Mouse (Mus musculus): ENCODE measurements around the gene Tspan18. TPM values are rescaled to one million over a fixed set of nuclear protein-coding genes. Genes with fewer than 3 reads are reported as not detected.

Tspan18 gene
- polyA plus RNA-seq, 1 experiment from 2014 or later: 71.4 TPM

DNA sequence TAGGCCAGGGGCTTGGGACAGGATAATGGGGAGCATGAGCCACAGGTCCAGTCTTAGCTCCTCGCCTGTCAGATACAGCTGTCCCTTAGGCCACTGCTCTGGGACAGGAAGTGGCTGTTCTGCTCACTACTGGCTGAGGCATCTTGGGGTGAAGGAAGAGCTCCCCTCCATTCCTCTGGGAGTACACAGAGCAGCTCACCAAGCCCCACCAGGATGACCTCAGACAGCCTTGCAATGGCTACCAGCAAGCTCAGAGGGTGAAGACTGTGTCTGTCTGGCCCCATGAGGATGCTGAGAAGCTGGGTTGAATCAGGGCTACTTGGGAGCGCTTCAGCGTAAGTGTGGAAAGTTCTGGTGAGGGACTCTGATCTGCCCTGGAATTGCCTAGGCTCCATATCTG is 132.3 kb downstream of the Tspan18 start:
- no peak overlapping the region for H3K4me2 ChIP-seq (replicated peaks; ENCODE audit: low read depth, low read length)
- no peak overlapping the region for H3K9ac ChIP-seq (ENCODE audit: low read depth, low read length)
- peaks cover 5% of the 10 kb centered on the region; the same call in 1 of the 2 replicates for H3K4me1 ChIP-seq (replicated peaks; ENCODE audit: control insufficient read depth, insufficient read depth, low read length)
- no peaks in the 10 kb centered on the region for H3K27me3 ChIP-seq (ENCODE audit: control insufficient read depth, insufficient read depth, low read length)
- ATAC-seq (ENCODE audit: low FRiP score) (no peak), DNase-seq (ENCODE audit: low spot score) (no peak)
- H3K9me3 ChIP-seq (ENCODE audit: control insufficient read depth, low read length): no peaks in the 10 kb centered on the region
- peaks cover 15% of the 10 kb centered on the region for H3K36me3 ChIP-seq (ENCODE audit: control insufficient read depth, insufficient read depth, low read length)
- no peak overlapping the region for H3K4me3 ChIP-seq (ENCODE audit: low read depth, low read length)
- peak overlapping the region; percentile 37; the same call in 1 of the 2 replicates for H3K27ac ChIP-seq (ENCODE audit: low read depth, low read length)
- 100% methylated on average over 3 of the region's 3 CpGs for WGBS

- Histone ChIP-seq H3K9me3 (ENCODE audit: control insufficient read depth, low read length) (no peaks in the 10 kb centered on the region), H3K4me2 (replicated peaks; ENCODE audit: low read depth, low read length) (no peak overlapping the region), H3K4me3 (ENCODE audit: low read depth, low read length) (no peak overlapping the region), H3K36me3 (ENCODE audit: control insufficient read depth, insufficient read depth, low read length) (peaks cover 15% of the 10 kb centered on the region), H3K9ac (ENCODE audit: low read depth, low read length) (no peak overlapping the region), H3K27ac (ENCODE audit: low read depth, low read length) (0 out of 2 replicates have a peak overlapping the region, but pooled peaks have one; percentile 7), H3K27me3 (ENCODE audit: control insufficient read depth, insufficient read depth, low read length) (no peaks in the 10 kb centered on the region), H3K4me1 (replicated peaks; ENCODE audit: control insufficient read depth, insufficient read depth, low read length) (peaks cover 5% of the 10 kb centered on the region; the same call in 1 of the 2 replicates)
- ATAC-seq (ENCODE audit: low FRiP score): no peak
- no peak for DNase-seq (ENCODE audit: low spot score)
- WGBS: 81% methylated on average over 10 of the region's 10 CpGs
Measured at GRCm38 (mm10) chr2:93200681-93201340, 133.5 kb downstream of the Tspan18 start.

DNA sequence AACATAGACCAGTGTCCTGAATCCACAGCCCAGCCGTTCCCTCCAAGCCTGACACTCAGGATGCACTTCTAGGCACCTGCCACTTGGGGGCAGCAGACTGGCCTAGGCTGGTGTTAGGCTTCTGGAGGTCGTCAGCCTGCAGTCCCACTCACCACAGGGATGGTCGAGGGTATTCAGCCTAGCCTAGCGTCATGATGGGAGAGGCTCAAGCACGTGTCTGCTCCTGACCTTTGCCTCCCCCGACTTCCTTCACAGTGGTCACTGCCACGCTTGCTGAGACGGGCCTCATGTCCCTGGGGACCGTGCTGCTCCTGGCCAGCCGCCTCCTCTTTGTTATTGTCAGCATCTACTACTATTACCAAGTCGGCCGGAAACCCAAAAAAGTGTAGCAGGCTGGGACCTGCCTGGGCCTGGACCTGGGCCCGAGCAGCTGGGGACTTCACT is 134.8 kb downstream of the Tspan18 start:
- no peaks in the 10 kb centered on the region for H3K27me3 ChIP-seq (ENCODE audit: control insufficient read depth, insufficient read depth, low read length)
- no peak; the same call in 1 of the 2 replicates for ATAC-seq (ENCODE audit: low FRiP score)
- no peaks in the 10 kb centered on the region for H3K9me3 ChIP-seq (ENCODE audit: control insufficient read depth, low read length)
- H3K36me3 ChIP-seq (ENCODE audit: control insufficient read depth, insufficient read depth, low read length): peaks cover 15% of the 10 kb centered on the region
- WGBS: 49% methylated on average over 9 of the region's 13 CpGs
- peak; percentile 86 for DNase-seq (ENCODE audit: low spot score)
- H3K4me2 ChIP-seq (replicated peaks; ENCODE audit: low read depth, low read length): no peak overlapping the region
- H3K9ac ChIP-seq (ENCODE audit: low read depth, low read length): no peak overlapping the region
- H3K27ac ChIP-seq (ENCODE audit: low read depth, low read length): no peak overlapping the region
- peaks cover 9% of the 10 kb centered on the region; the same call in 1 of the 2 replicates for H3K4me1 ChIP-seq (replicated peaks; ENCODE audit: control insufficient read depth, insufficient read depth, low read length)
- no peak overlapping the region for H3K4me3 ChIP-seq (ENCODE audit: low read depth, low read length)

DNA sequence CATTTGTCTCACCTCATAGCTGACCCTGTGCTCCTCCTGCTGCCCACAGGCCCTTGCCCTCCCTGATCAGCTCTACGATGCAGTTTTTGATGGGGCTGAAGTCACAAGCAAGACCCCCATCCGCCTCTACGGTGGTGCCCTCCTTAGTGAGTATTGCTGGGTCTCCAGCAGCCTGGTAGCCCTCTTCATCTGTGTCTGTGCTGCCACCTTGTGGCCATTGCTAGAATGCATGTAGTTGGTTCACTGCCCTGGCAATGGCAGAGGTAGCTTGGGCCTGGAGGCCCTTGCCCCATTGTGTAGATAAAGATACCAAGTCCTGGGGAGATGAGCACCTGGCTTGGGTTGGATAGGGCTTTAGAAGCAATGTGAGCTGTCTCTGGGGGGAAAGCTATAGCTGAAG is 135.5 kb downstream of the Tspan18 start:
- Histone ChIP-seq H3K4me2 (replicated peaks; ENCODE audit: low read depth, low read length) (no peak overlapping the region), H3K36me3 (ENCODE audit: control insufficient read depth, insufficient read depth, low read length) (peaks cover 15% of the 10 kb centered on the region), H3K4me3 (ENCODE audit: low read depth, low read length) (no peak overlapping the region), H3K27me3 (ENCODE audit: control insufficient read depth, insufficient read depth, low read length) (no peaks in the 10 kb centered on the region), H3K4me1 (replicated peaks; ENCODE audit: control insufficient read depth, insufficient read depth, low read length) (peaks cover 13% of the 10 kb centered on the region), H3K9ac (ENCODE audit: low read depth, low read length) (no peak overlapping the region), H3K9me3 (ENCODE audit: control insufficient read depth, low read length) (no peaks in the 10 kb centered on the region), H3K27ac (ENCODE audit: low read depth, low read length) (no peak overlapping the region; the same call in 1 of the 2 replicates)
- peak; percentile 97 for DNase-seq (ENCODE audit: low spot score)
- 20% methylated on average over 3 of the region's 3 CpGs for WGBS
- ATAC-seq (ENCODE audit: low FRiP score): peak; percentile 57

DNA sequence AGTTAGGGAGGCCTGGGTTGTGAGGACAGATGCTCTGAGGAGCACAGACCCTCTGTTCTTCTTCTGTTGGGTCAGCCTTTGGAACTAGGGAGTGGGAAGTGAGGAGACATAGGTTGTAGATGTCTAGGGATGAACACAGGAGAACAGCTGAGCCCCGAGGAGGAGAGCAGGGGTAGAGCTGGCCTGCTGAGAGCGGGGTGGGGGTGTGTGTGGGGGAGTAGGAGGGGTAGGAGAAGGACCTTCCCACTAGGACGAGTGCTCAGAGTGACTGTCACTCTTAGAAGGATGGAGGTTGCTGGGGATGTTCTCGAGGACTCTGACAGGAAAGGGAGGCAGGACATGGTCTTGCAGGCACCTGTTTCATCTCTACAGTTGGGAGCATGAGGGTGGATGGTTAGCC is 140.5 kb downstream of the Tspan18 start:
- Histone ChIP-seq H3K4me3 (ENCODE audit: low read depth, low read length) (no peak overlapping the region), H3K9me3 (ENCODE audit: control insufficient read depth, low read length) (no peaks in the 10 kb centered on the region), H3K27ac (ENCODE audit: low read depth, low read length) (no peak overlapping the region), H3K36me3 (ENCODE audit: control insufficient read depth, insufficient read depth, low read length) (peaks cover 2% of the 10 kb centered on the region; the same call in 1 of the 2 replicates), H3K27me3 (ENCODE audit: control insufficient read depth, insufficient read depth, low read length) (no peaks in the 10 kb centered on the region), H3K9ac (ENCODE audit: low read depth, low read length) (no peak overlapping the region), H3K4me1 (replicated peaks; ENCODE audit: control insufficient read depth, insufficient read depth, low read length) (peaks cover 40% of the 10 kb centered on the region), H3K4me2 (replicated peaks; ENCODE audit: low read depth, low read length) (no peak overlapping the region)
- ATAC-seq (ENCODE audit: low FRiP score) (no peak), DNase-seq (ENCODE audit: low spot score) (no peak)
- 50% methylated on average over 4 of the region's 4 CpGs for WGBS

DNA sequence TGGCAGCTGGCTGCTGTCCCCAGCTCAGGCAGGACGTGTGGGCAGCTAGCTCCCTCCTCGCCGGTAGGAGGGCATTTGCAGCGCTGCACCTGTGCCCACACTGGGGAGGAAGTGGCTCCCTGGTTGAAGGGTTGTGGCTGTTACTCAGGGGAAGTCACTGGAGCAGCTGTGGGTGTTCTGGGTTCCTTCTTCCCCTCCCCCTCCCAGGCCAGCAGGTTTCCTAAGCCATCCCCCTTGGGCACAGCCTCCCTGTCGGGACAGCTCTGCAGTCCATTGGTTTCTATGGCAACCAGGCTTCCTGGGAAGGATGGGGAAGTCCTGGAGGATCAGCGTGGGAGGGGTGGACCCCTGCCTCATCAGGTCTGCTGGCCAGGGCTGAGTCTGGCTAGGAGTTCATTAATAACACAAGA is 141.6 kb downstream of the Tspan18 start:
- H3K27me3 ChIP-seq (ENCODE audit: control insufficient read depth, insufficient read depth, low read length): no peaks in the 10 kb centered on the region
- ATAC-seq (ENCODE audit: low FRiP score) (peak; percentile 63), DNase-seq (ENCODE audit: low spot score) (peak; percentile 73)
- H3K4me3 ChIP-seq (ENCODE audit: low read depth, low read length): peak overlapping the region; percentile 27; the same call in 1 of the 2 replicates
- peak overlapping the region; percentile 80 for H3K27ac ChIP-seq (ENCODE audit: low read depth, low read length)
- H3K36me3 ChIP-seq (ENCODE audit: control insufficient read depth, insufficient read depth, low read length): peaks cover 2% of the 10 kb centered on the region; the same call in 1 of the 2 replicates
- H3K9me3 ChIP-seq (ENCODE audit: control insufficient read depth, low read length): no peaks in the 10 kb centered on the region
- 12% methylated on average over 6 of the region's 6 CpGs for WGBS
- H3K4me1 ChIP-seq (replicated peaks; ENCODE audit: control insufficient read depth, insufficient read depth, low read length): peaks cover 40% of the 10 kb centered on the region
- H3K4me2 ChIP-seq (replicated peaks; ENCODE audit: low read depth, low read length): peak overlapping the region; percentile 55; the same call in 1 of the 2 replicates
- no peak overlapping the region; the same call in 1 of the 2 replicates for H3K9ac ChIP-seq (ENCODE audit: low read depth, low read length)

DNA sequence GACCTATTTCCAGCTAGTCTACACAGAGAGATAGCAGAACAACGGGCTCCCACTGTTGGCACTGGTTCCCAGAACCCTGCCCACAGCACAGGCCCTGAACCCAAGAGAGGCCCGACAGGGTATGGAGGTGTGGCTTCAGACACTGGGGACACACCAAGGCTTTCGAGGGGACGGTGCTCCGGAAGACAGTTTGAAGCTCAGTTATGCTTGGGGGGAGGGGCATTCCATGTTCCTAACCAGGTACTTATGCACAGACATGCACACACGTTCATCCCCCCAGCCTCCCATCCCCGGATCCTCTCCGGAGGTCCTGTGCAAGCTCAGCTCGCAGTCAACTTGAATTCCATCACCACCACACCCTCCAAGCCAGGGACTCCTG is 142.1 kb downstream of the Tspan18 start:
- Histone ChIP-seq H3K36me3 (ENCODE audit: control insufficient read depth, insufficient read depth, low read length) (peaks cover under 1% of the 10 kb centered on the region; the same call in 1 of the 2 replicates), H3K27me3 (ENCODE audit: control insufficient read depth, insufficient read depth, low read length) (no peaks in the 10 kb centered on the region), H3K4me1 (replicated peaks; ENCODE audit: control insufficient read depth, insufficient read depth, low read length) (peaks cover 40% of the 10 kb centered on the region), H3K27ac (ENCODE audit: low read depth, low read length) (peak overlapping the region; percentile 80), H3K9ac (ENCODE audit: low read depth, low read length) (peak overlapping the region; percentile 29), H3K4me2 (replicated peaks; ENCODE audit: low read depth, low read length) (peak overlapping the region; percentile 55), H3K9me3 (ENCODE audit: control insufficient read depth, low read length) (no peaks in the 10 kb centered on the region), H3K4me3 (ENCODE audit: low read depth, low read length) (peak overlapping the region; percentile 27)
- DNase-seq (ENCODE audit: low spot score) (no peak), ATAC-seq (ENCODE audit: low FRiP score) (peak; percentile 0; the same call in 1 of the 2 replicates)
- WGBS: 48% methylated on average over 9 of the region's 9 CpGs

GRCm38 (mm10) chr2:93191488-93192181 is 142.7 kb downstream of the Tspan18 start:
- no peaks in the 10 kb centered on the region for H3K27me3 ChIP-seq (ENCODE audit: control insufficient read depth, insufficient read depth, low read length)
- no peak for ATAC-seq (ENCODE audit: low FRiP score)
- H3K9me3 ChIP-seq (ENCODE audit: control insufficient read depth, low read length): no peaks in the 10 kb centered on the region
- no peak for DNase-seq (ENCODE audit: low spot score)
- H3K27ac ChIP-seq (ENCODE audit: low read depth, low read length): peak overlapping the region; percentile 80
- H3K4me1 ChIP-seq (replicated peaks; ENCODE audit: control insufficient read depth, insufficient read depth, low read length): peaks cover 40% of the 10 kb centered on the region
- H3K36me3 ChIP-seq (ENCODE audit: control insufficient read depth, insufficient read depth, low read length): no peaks in the 10 kb centered on the region
- H3K4me2 ChIP-seq (replicated peaks; ENCODE audit: low read depth, low read length): peak overlapping the region; percentile 55
- 44% methylated on average over 14 of the region's 14 CpGs for WGBS
- H3K4me3 ChIP-seq (ENCODE audit: low read depth, low read length): peak overlapping the region; percentile 27
- H3K9ac ChIP-seq (ENCODE audit: low read depth, low read length): peak overlapping the region; percentile 43

Data from hindbrain, embryonic 11.5 days (tissue).